Mouse (Mus musculus) gastrocnemius, adult 8-10 months (tissue): ENCODE results near the gene Vnn1. TPM values are rescaled to one million over a fixed set of nuclear protein-coding genes. Genes with fewer than 3 reads are reported as not detected.

Experiments
- total RNA-seq, 4 experiments: library from RNA; stranded (reverse); gene quantifications; 2 replicates each; pipeline ENCODE4 v1.2.4; 2022

The Vnn1 gene
- total RNA-seq, 4 experiments from 2014 or later, result 0.13 to 0.35 TPM; not detected in 2

Other genes with a start within 250 kb of the Vnn1 start
- 100 to 1,000 TPM; 127 to 219 (median 169) TPM for gene Rps12, start 107.4 kb upstream of the Vnn1 start, total RNA-seq
- 1 to 10 TPM; 4.6 to 8.3 (median 6.0) TPM for gene Slc18b1, start 97.7 kb upstream of the Vnn1 start, total RNA-seq
- under 1 TPM in 2 of 4 experiments, not detected in 2; 0.17 to 0.21 TPM for gene Vnn3, start 43.2 kb upstream of the Vnn1 start, total RNA-seq
- not detected for gene Taar1, start 25.7 kb downstream of the Vnn1 start, total RNA-seq
- not detected for gene Taar2, start 43.9 kb downstream of the Vnn1 start, total RNA-seq
- not detected for gene Taar3, start 54.9 kb downstream of the Vnn1 start, total RNA-seq
- not detected for gene Taar4, start 65.8 kb downstream of the Vnn1 start, total RNA-seq
- gene Taar5, start 76.0 kb downstream of the Vnn1 start, total RNA-seq, result not detected
- not detected for gene Taar6, start 91.0 kb downstream of the Vnn1 start, total RNA-seq
- not detected for gene Taar7a, start 98.8 kb downstream of the Vnn1 start, total RNA-seq
- not detected for gene Taar7b, start 105.3 kb downstream of the Vnn1 start, total RNA-seq
- not detected for gene Taar7d, start 132.5 kb downstream of the Vnn1 start, total RNA-seq
- gene Taar7e, start 142.9 kb downstream of the Vnn1 start, total RNA-seq, result not detected
- not detected for gene Taar7f, start 154.8 kb downstream of the Vnn1 start, total RNA-seq
- gene Taar8a, start 181.8 kb downstream of the Vnn1 start, total RNA-seq, result not detected
- not detected for gene Taar8b, start 197.6 kb downstream of the Vnn1 start, total RNA-seq
- gene Taar8c, start 207.2 kb downstream of the Vnn1 start, total RNA-seq, result not detected
- gene Taar9, start 214.8 kb downstream of the Vnn1 start, total RNA-seq, result not detected